Comparison of ENCODE assay signal across 14 mouse cellular contexts in the genomic region with DNA sequence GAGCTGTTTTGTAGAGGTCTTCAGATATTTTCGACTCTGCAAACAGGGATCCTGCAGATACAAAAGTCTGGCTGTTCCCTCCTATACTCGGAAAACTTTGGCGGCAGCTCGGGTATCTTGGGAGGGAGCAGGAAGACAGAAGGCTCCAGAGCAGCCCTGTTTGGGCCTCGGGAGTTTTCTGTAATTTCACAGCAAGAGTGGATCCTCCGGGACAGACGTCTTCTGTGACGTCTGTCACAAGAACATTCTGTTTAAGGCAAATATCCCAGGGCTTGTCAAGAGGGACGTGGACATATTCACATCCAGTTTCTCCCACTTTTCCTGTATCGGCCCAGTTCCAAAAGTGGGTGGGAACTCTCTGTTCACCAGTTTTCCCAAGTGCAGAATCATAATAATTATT.
DNase-seq lines count a peak whose midpoint lies in the region; ATAC-seq and TF ChIP-seq lines count a peak whose summit lies in the region.
"Had no signal": no experiment of that assay in that cellular context is flagged by ENCODE, and none has a peak within 500 bp of the region (broad histone marks: within the 10 kb centered on the region; RNA-seq: fewer than 3 reads in every experiment).

No protein-coding gene starts in this region.

- WGBS in hindbrain, postnatal 0 days: 48% methylated on average over 10 of the region's 10 CpGs
- WGBS in hindbrain, embryonic 16.5 days: 64% methylated on average over 10 of the region's 10 CpGs
- WGBS in intestine, postnatal 0 days: 69% methylated on average over 10 of the region's 10 CpGs

- H3K4me2 ChIP-seq in hindbrain, postnatal 0 days (ENCODE audit: low read depth, low read length): no peak overlapping the region
- no peak overlapping the region for H3K4me2 ChIP-seq in hindbrain, embryonic 16.5 days (ENCODE audit: low read length)
- H3K4me2 ChIP-seq in intestine, postnatal 0 days (replicated peaks; ENCODE audit: low read depth): no peak overlapping the region
- H3K4me2 ChIP-seq: hindbrain, embryonic 15.5 days; neural tube, embryonic 15.5 days had no signal

- intact Hi-C loops in heart, postnatal 25 days (cut with DNase I): no loop called here

- ATAC-seq in hindbrain, postnatal 0 days: no peak
- no peak for ATAC-seq in hindbrain, embryonic 16.5 days
- no peak for ATAC-seq in intestine, postnatal 0 days

- H3K27me3 ChIP-seq in hindbrain, postnatal 0 days (ENCODE audit: insufficient read depth, low read length): no peaks in the 10 kb centered on the region
- H3K27me3 ChIP-seq in hindbrain, embryonic 16.5 days (replicated peaks; ENCODE audit: control insufficient read depth, insufficient read depth, low read length): no peaks in the 10 kb centered on the region
- H3K27me3 ChIP-seq in testis, adult 2 months (ENCODE audit: control insufficient read depth, insufficient read depth, low read length): no peaks in the 10 kb centered on the region
- H3K27me3 ChIP-seq in intestine, postnatal 0 days (replicated peaks; ENCODE audit: control insufficient read depth, insufficient read depth, low read length): no peaks in the 10 kb centered on the region
- H3K27me3 ChIP-seq: hindbrain, embryonic 15.5 days; neural tube, embryonic 15.5 days had no signal

- peaks cover 12% of the 10 kb centered on the region; the same call in 1 of the 2 replicates for H3K4me1 ChIP-seq in hindbrain, postnatal 0 days (ENCODE audit: insufficient read depth, low read length)
- peaks cover 7% of the 10 kb centered on the region for H3K4me1 ChIP-seq in hindbrain, embryonic 16.5 days (ENCODE audit: control insufficient read depth, insufficient read depth, low read depth, low read length)
- H3K4me1 ChIP-seq in testis, adult 2 months (ENCODE audit: control insufficient read depth, insufficient read depth, low read length): peaks cover 6% of the 10 kb centered on the region
- H3K4me1 ChIP-seq in intestine, postnatal 0 days (replicated peaks; ENCODE audit: control insufficient read depth, insufficient read depth, low read length): no peaks in the 10 kb centered on the region

- no peak for TF ChIP-seq POLR2A in testis, adult 2 months (IDR thresholded peaks at IDR 0.05; ENCODE audit: control insufficient read depth, low read depth, low read length)

- no peaks in the 10 kb centered on the region for H3K9me3 ChIP-seq in hindbrain, postnatal 0 days (ENCODE audit: low read length)
- H3K9me3 ChIP-seq in hindbrain, embryonic 16.5 days (ENCODE audit: control insufficient read depth, low read length): no peaks in the 10 kb centered on the region
- H3K9me3 ChIP-seq in intestine, postnatal 0 days (ENCODE audit: control insufficient read depth): no peaks in the 10 kb centered on the region
- H3K9me3 ChIP-seq: hindbrain, embryonic 15.5 days; neural tube, embryonic 15.5 days had no signal

- no peak for DNase-seq in hindbrain, postnatal 0 days (ENCODE audit: low spot score)
- DNase-seq in testis, postnatal 14 days (ENCODE audit: low spot score): no peak
- peak; percentile 47 for DNase-seq in heart, postnatal 25 days (ENCODE audit: low spot score)
- no peak for DNase-seq in adrenal gland, postnatal 25 days
- DNase-seq: adrenal gland, postnatal 14 days; cerebellum, adult 9-10 months; left cerebral cortex, postnatal 4 days; right cerebral cortex, postnatal 14 days had no signal

- H3K4me3 ChIP-seq in hindbrain, postnatal 0 days (ENCODE audit: low read length): no peak overlapping the region
- H3K4me3 ChIP-seq in hindbrain, embryonic 16.5 days (ENCODE audit: low read length): no peak overlapping the region
- H3K4me3 ChIP-seq in testis, adult 2 months (ENCODE audit: control insufficient read depth, low read depth, low read length): no peak overlapping the region
- no peak overlapping the region for H3K4me3 ChIP-seq in intestine, postnatal 0 days (ENCODE audit: low read depth, low read length)
- H3K4me3 ChIP-seq: hindbrain, embryonic 15.5 days; neural tube, embryonic 15.5 days had no signal

- no peaks in the 10 kb centered on the region for H3K36me3 ChIP-seq in hindbrain, postnatal 0 days (ENCODE audit: insufficient read depth, low read length)
- H3K36me3 ChIP-seq in hindbrain, embryonic 16.5 days (ENCODE audit: control insufficient read depth, insufficient read depth, low read length): no peaks in the 10 kb centered on the region
- H3K36me3 ChIP-seq in testis, adult 2 months (ENCODE audit: control insufficient read depth, insufficient read depth, low read length): no peaks in the 10 kb centered on the region
- H3K36me3 ChIP-seq in intestine, postnatal 0 days (ENCODE audit: control insufficient read depth, insufficient read depth): no peaks in the 10 kb centered on the region
- H3K36me3 ChIP-seq: hindbrain, embryonic 15.5 days; neural tube, embryonic 15.5 days had no signal

- TF ChIP-seq CTCF in hindbrain, postnatal 0 days (IDR thresholded peaks at IDR 0.05; ENCODE audit: low read depth): no peak
- TF ChIP-seq CTCF in testis, adult 2 months (IDR thresholded peaks at IDR 0.05; ENCODE audit: control insufficient read depth, insufficient read depth, insufficient replicate concordance, low read depth, low read length): no peak
- no peak for TF ChIP-seq CTCF in intestine, postnatal 0 days (IDR thresholded peaks at IDR 0.05; ENCODE audit: low read depth)

- no peak overlapping the region for H3K9ac ChIP-seq in hindbrain, postnatal 0 days (replicated peaks; ENCODE audit: low read length)
- no peak overlapping the region; the same call in 1 of the 2 replicates for H3K9ac ChIP-seq in hindbrain, embryonic 16.5 days (ENCODE audit: low read depth, low read length)
- no peak overlapping the region for H3K9ac ChIP-seq in intestine, postnatal 0 days (ENCODE audit: low read depth, low read length)
- H3K9ac ChIP-seq: hindbrain, embryonic 15.5 days; neural tube, embryonic 15.5 days had no signal

- H3K27ac ChIP-seq in hindbrain, postnatal 0 days: 0 out of 2 replicates have a peak overlapping the region, but pooled peaks have one; percentile 13
- no peak overlapping the region; the same call in 1 of the 2 replicates for H3K27ac ChIP-seq in hindbrain, embryonic 16.5 days (ENCODE audit: low read depth, low read length)
- peak overlapping the region; percentile 30 for H3K27ac ChIP-seq in testis, adult 2 months (ENCODE audit: control insufficient read depth, insufficient read depth, low read depth, low read length)
- no peak overlapping the region for H3K27ac ChIP-seq in intestine, postnatal 0 days (ENCODE audit: low read depth, low read length)
- H3K27ac ChIP-seq: hindbrain, embryonic 15.5 days; macrophage; neural tube, embryonic 15.5 days had no signal

Comparison
In these comparisons a context has a peak if more than half of its experiments do, and no peak if none do; other contexts are left out.
1. H3K27ac ChIP-seq: peak in hindbrain, postnatal 0 days (single experiment) and testis, adult 2 months (single experiment); none in hindbrain, embryonic 16.5 days (single experiment) and intestine, postnatal 0 days (single experiment).